Mouse (Mus musculus): Measurements from ENCODE around the gene Mrpl20. TPM values are rescaled to one million over a fixed set of nuclear protein-coding genes. Genes with fewer than 3 reads are reported as not detected.
A peak's percentile ranks its signal among the peaks of the same experiment; 100 is the strongest.

Mrpl20 gene
- total and polyA plus RNA-seq, 3 experiments = 17.9 to 97.2 (median 85.3) TPM

GRCm38 (mm10) chr4:155762357-155762756, 40.3 kb upstream of the Mrpl20 start:
- TF ChIP-seq POLR2AphosphoS5 (IDR thresholded peaks at IDR 0.05; ENCODE audit: insufficient replicate concordance, low read depth, low read length) = no peak
- no peak for TF ChIP-seq TAL1 (conservative IDR thresholded peaks at IDR 0.05; ENCODE audit: low read depth, low read length)
- TF ChIP-seq GATA1 (IDR thresholded peaks at IDR 0.05; ENCODE audit: borderline replicate concordance, low read length) = no peak
- TF ChIP-seq CTCF (IDR thresholded peaks at IDR 0.05; ENCODE audit: low read depth, low read length) = no peak
- no peak for TF ChIP-seq GATA2 (IDR thresholded peaks at IDR 0.05; ENCODE audit: borderline replicate concordance, low read depth, low read length)
- ATAC-seq (ENCODE audit: extremely low read depth, insufficient number of reproducible peaks, low FRiP score, poor library complexity, severe bottlenecking) (no peak), DNase-seq (ENCODE audit: low spot score) (no peak)
- Histone ChIP-seq H3K9me3 (replicated peaks) (no peaks in the 10 kb centered on the region), H3K27me3 (ENCODE audit: insufficient read depth, low read length) (no peaks in the 10 kb centered on the region), H3K4me3 (ENCODE audit: low read depth, low read length) (no peak overlapping the region), H3K4me1 (ENCODE audit: insufficient read depth, low read depth, low read length) (peaks cover 37% of the 10 kb centered on the region), H3K36me3 (replicated peaks) (peaks cover 23% of the 10 kb centered on the region)

- H3K27me3 ChIP-seq (ENCODE audit: insufficient read depth, low read length) = peaks cover 35% of the 10 kb centered on the region
- ATAC-seq (ENCODE audit: extremely low read depth, insufficient number of reproducible peaks, low FRiP score, poor library complexity, severe bottlenecking) (no peak; the same call in 1 of the 2 replicates), DNase-seq (ENCODE audit: low spot score) (no peak)
- H3K4me1 ChIP-seq (ENCODE audit: insufficient read depth, low read depth, low read length) = peaks cover 30% of the 10 kb centered on the region
- peaks cover 16% of the 10 kb centered on the region for H3K36me3 ChIP-seq (replicated peaks)
- H3K9me3 ChIP-seq (replicated peaks) = no peaks in the 10 kb centered on the region
- peak overlapping the region; percentile 77 for H3K4me3 ChIP-seq (ENCODE audit: low read depth, low read length)
- TF ChIP-seq CTCF (IDR thresholded peaks at IDR 0.05; ENCODE audit: low read depth, low read length) (no peak), GATA1 (IDR thresholded peaks at IDR 0.05; ENCODE audit: borderline replicate concordance, low read length) (no peak), GATA2 (IDR thresholded peaks at IDR 0.05; ENCODE audit: borderline replicate concordance, low read depth, low read length) (no peak), POLR2AphosphoS5 (IDR thresholded peaks at IDR 0.05; ENCODE audit: insufficient replicate concordance, low read depth, low read length) (no peak), TAL1 (conservative IDR thresholded peaks at IDR 0.05; ENCODE audit: low read depth, low read length) (no peak)
Measured at GRCm38 (mm10) chr4:155769496-155769879, 33.2 kb upstream of the Mrpl20 start.

- H3K27me3 ChIP-seq (ENCODE audit: insufficient read depth, low read length) = peaks cover 38% of the 10 kb centered on the region
- peak; percentile 97 for TF ChIP-seq CTCF (IDR thresholded peaks at IDR 0.05; ENCODE audit: low read depth, low read length)
- TF ChIP-seq GATA2 (IDR thresholded peaks at IDR 0.05; ENCODE audit: borderline replicate concordance, low read depth, low read length) = no peak
- no peak for TF ChIP-seq POLR2AphosphoS5 (IDR thresholded peaks at IDR 0.05; ENCODE audit: insufficient replicate concordance, low read depth, low read length)
- TF ChIP-seq GATA1 (IDR thresholded peaks at IDR 0.05; ENCODE audit: borderline replicate concordance, low read length) = no peak
- no peak for TF ChIP-seq TAL1 (conservative IDR thresholded peaks at IDR 0.05; ENCODE audit: low read depth, low read length)
- DNase-seq (ENCODE audit: low spot score) (peak; percentile 89), ATAC-seq (ENCODE audit: extremely low read depth, insufficient number of reproducible peaks, low FRiP score, poor library complexity, severe bottlenecking) (peak; percentile 76)
- no peaks in the 10 kb centered on the region for H3K9me3 ChIP-seq (replicated peaks)
- peaks cover 35% of the 10 kb centered on the region for H3K4me1 ChIP-seq (ENCODE audit: insufficient read depth, low read depth, low read length)
- H3K4me3 ChIP-seq (ENCODE audit: low read depth, low read length) = peak overlapping the region; percentile 77
- H3K36me3 ChIP-seq (replicated peaks) = peaks cover 16% of the 10 kb centered on the region
Measured at GRCm38 (mm10) chr4:155769880-155770512, 32.7 kb upstream of the Mrpl20 start.

- no peak for ATAC-seq (ENCODE audit: extremely low read depth, insufficient number of reproducible peaks, low FRiP score, poor library complexity, severe bottlenecking)
- Histone ChIP-seq H3K36me3 (replicated peaks) (peaks cover 16% of the 10 kb centered on the region), H3K27me3 (ENCODE audit: insufficient read depth, low read length) (peaks cover 44% of the 10 kb centered on the region), H3K9me3 (replicated peaks) (no peaks in the 10 kb centered on the region), H3K4me1 (ENCODE audit: insufficient read depth, low read depth, low read length) (peaks cover 41% of the 10 kb centered on the region), H3K4me3 (ENCODE audit: low read depth, low read length) (peak overlapping the region; percentile 77)
- no peak for DNase-seq (ENCODE audit: low spot score)
- no peak for TF ChIP-seq POLR2AphosphoS5 (IDR thresholded peaks at IDR 0.05; ENCODE audit: insufficient replicate concordance, low read depth, low read length)
- TF ChIP-seq TAL1 (conservative IDR thresholded peaks at IDR 0.05; ENCODE audit: low read depth, low read length) = no peak
- TF ChIP-seq CTCF (IDR thresholded peaks at IDR 0.05; ENCODE audit: low read depth, low read length) = no peak
- no peak for TF ChIP-seq GATA2 (IDR thresholded peaks at IDR 0.05; ENCODE audit: borderline replicate concordance, low read depth, low read length)
- TF ChIP-seq GATA1 (IDR thresholded peaks at IDR 0.05; ENCODE audit: borderline replicate concordance, low read length) = no peak
Measured at GRCm38 (mm10) chr4:155770626-155771025, 32.1 kb upstream of the Mrpl20 start.

GRCm38 (mm10) chr4:155771706-155772105, 31.0 kb upstream of the Mrpl20 start:
- H3K4me3 ChIP-seq (ENCODE audit: low read depth, low read length) = no peak overlapping the region
- DNase-seq (ENCODE audit: low spot score) = no peak
- TF ChIP-seq GATA1 (IDR thresholded peaks at IDR 0.05; ENCODE audit: borderline replicate concordance, low read length) (no peak), POLR2AphosphoS5 (IDR thresholded peaks at IDR 0.05; ENCODE audit: insufficient replicate concordance, low read depth, low read length) (no peak), TAL1 (conservative IDR thresholded peaks at IDR 0.05; ENCODE audit: low read depth, low read length) (no peak), GATA2 (IDR thresholded peaks at IDR 0.05; ENCODE audit: borderline replicate concordance, low read depth, low read length) (no peak), CTCF (IDR thresholded peaks at IDR 0.05; ENCODE audit: low read depth, low read length) (no peak)
- no peaks in the 10 kb centered on the region for H3K9me3 ChIP-seq (replicated peaks)
- H3K4me1 ChIP-seq (ENCODE audit: insufficient read depth, low read depth, low read length) = peaks cover 42% of the 10 kb centered on the region
- H3K27me3 ChIP-seq (ENCODE audit: insufficient read depth, low read length) = peaks cover 54% of the 10 kb centered on the region
- H3K36me3 ChIP-seq (replicated peaks) = peaks cover 16% of the 10 kb centered on the region
- no peak for ATAC-seq (ENCODE audit: extremely low read depth, insufficient number of reproducible peaks, low FRiP score, poor library complexity, severe bottlenecking)

- H3K9me3 ChIP-seq (replicated peaks) = no peaks in the 10 kb centered on the region
- H3K36me3 ChIP-seq (replicated peaks) = peaks cover 11% of the 10 kb centered on the region
- TF ChIP-seq TAL1 (conservative IDR thresholded peaks at IDR 0.05; ENCODE audit: low read depth, low read length) (no peak), GATA1 (IDR thresholded peaks at IDR 0.05; ENCODE audit: borderline replicate concordance, low read length) (no peak), CTCF (IDR thresholded peaks at IDR 0.05; ENCODE audit: low read depth, low read length) (no peak), GATA2 (IDR thresholded peaks at IDR 0.05; ENCODE audit: borderline replicate concordance, low read depth, low read length) (no peak), POLR2AphosphoS5 (IDR thresholded peaks at IDR 0.05; ENCODE audit: insufficient replicate concordance, low read depth, low read length) (no peak)
- DNase-seq (ENCODE audit: low spot score) (no peak), ATAC-seq (ENCODE audit: extremely low read depth, insufficient number of reproducible peaks, low FRiP score, poor library complexity, severe bottlenecking) (no peak)
- H3K4me3 ChIP-seq (ENCODE audit: low read depth, low read length) = no peak overlapping the region
- peaks cover 46% of the 10 kb centered on the region for H3K4me1 ChIP-seq (ENCODE audit: insufficient read depth, low read depth, low read length)
- H3K27me3 ChIP-seq (ENCODE audit: insufficient read depth, low read length) = peaks cover 63% of the 10 kb centered on the region
Measured at GRCm38 (mm10) chr4:155772786-155773185, 29.9 kb upstream of the Mrpl20 start.
